Mouse (Mus musculus) cortical plate, adult 2 months (tissue): ENCODE results near the gene Gm44503. TPM values are rescaled to one million over a fixed set of nuclear protein-coding genes. Genes with fewer than 3 reads are reported as not detected.

Experiments
- H3K27ac ChIP-seq: fragments of 200-500 bp; 2 replicates; pipeline ENCODE4 v1.5.1; 2012; ENCODE audit warnings: low read length, control low read depth, inconsistent platforms; ENCODE audit not compliant: insufficient read depth
- H3K4me1 ChIP-seq: fragments of 200-500 bp; 2 replicates; pipeline ENCODE4 v1.6.1; 2011; ENCODE audit warnings: low read length; ENCODE audit not compliant: control insufficient read depth, insufficient read depth
- H3K4me3 ChIP-seq: fragments of 200-500 bp; 2 replicates; pipeline ENCODE4 v1.5.1; 2011; ENCODE audit warnings: mild to moderate bottlenecking, low read length, control low read depth; ENCODE audit not compliant: insufficient read depth
- CTCF ChIP-seq: fragments of 200-500 bp; IDR thresholded peaks from 2 replicates; pipeline ENCODE4 v1.5.1; 2011; ENCODE audit warnings: mild to moderate bottlenecking, control low read depth, low read length; ENCODE audit not compliant: insufficient read depth; ENCODE audit errors: extremely low read depth
- POLR2A ChIP-seq: fragments of 200-500 bp; IDR thresholded peaks from 2 replicates; pipeline ENCODE4 v1.6.1; 2011; ENCODE audit warnings: mild to moderate bottlenecking, low read length, control low read depth; ENCODE audit not compliant: insufficient read depth; ENCODE audit errors: extremely low read depth
- polyA plus RNA-seq: library from polyadenylated mRNA; depleted of rRNA; stranded (reverse); fragments of >200 nt; gene quantifications from 2 replicates; pipeline ENCODE4 v1.2.3, GENCODE M21; 2012

Gene Gm44503
- polyA plus RNA-seq, 1 experiment, result not detected

GRCm38 (mm10) chr9:72972435-72972834 lies 13.8 kb downstream of the Gm44503 start:
- no peak overlapping the region for H3K4me3 ChIP-seq
- peaks cover 2% of the 10 kb centered on the region for H3K4me1 ChIP-seq
- no peak for TF ChIP-seq CTCF
- TF ChIP-seq POLR2A, result no peak
- no peak overlapping the region for H3K27ac ChIP-seq

GRCm38 (mm10) chr9:72972984-72973383 lies 14.3 kb downstream of the Gm44503 start:
- TF ChIP-seq CTCF, result no peak
- no peak for TF ChIP-seq POLR2A
- no peak overlapping the region for H3K27ac ChIP-seq
- no peak overlapping the region for H3K4me3 ChIP-seq
- H3K4me1 ChIP-seq, result peaks cover 2% of the 10 kb centered on the region

GRCm38 (mm10) chr9:72974734-72975133 lies 16.1 kb downstream of the Gm44503 start:
- no peak for TF ChIP-seq CTCF
- no peak for TF ChIP-seq POLR2A

GRCm38 (mm10) chr9:72975242-72975641 lies 16.6 kb downstream of the Gm44503 start:
- Histone ChIP-seq H3K4me1 (no peaks in the 10 kb centered on the region), H3K27ac (no peak overlapping the region), H3K4me3 (no peak overlapping the region)
- no peak for TF ChIP-seq CTCF
- no peak for TF ChIP-seq POLR2A

More at GRCm38 (mm10) chr9:72974734-72975133, 16.1 kb downstream of the Gm44503 start:
- Histone ChIP-seq H3K4me1 (no peaks in the 10 kb centered on the region), H3K4me3 (no peak overlapping the region), H3K27ac (no peak overlapping the region)

GRCm38 (mm10) chr9:72983066-72983465 lies 24.4 kb downstream of the Gm44503 start:
- no peak overlapping the region for H3K4me3 ChIP-seq
- TF ChIP-seq CTCF, result no peak
- no peak for TF ChIP-seq POLR2A

GRCm38 (mm10) chr9:72985250-72986220 lies 26.9 kb downstream of the Gm44503 start, which contains the start of the genes Ccpg1os and Ccpg1:
Gene Ccpg1os, minus strand, starts transcription at chr9:72985382.
Gene Ccpg1, plus strand, starts transcription at chr9:72985429.
- Histone ChIP-seq H3K27ac (peak within 1 kb of the TSS; percentile 66), H3K4me3 (peak within 1 kb of the TSS; percentile 70), H3K4me1 (peaks cover 4% of the 10 kb centered on the region; the same call in 1 of the 2 replicates)
- no peak for TF ChIP-seq CTCF
- peak; percentile 79 for TF ChIP-seq POLR2A

More at GRCm38 (mm10) chr9:72983066-72983465, 24.4 kb downstream of the Gm44503 start:
- H3K27ac ChIP-seq, result no peak overlapping the region
- peaks cover 1% of the 10 kb centered on the region; the same call in 1 of the 2 replicates for H3K4me1 ChIP-seq

- no peak for TF ChIP-seq CTCF
- no peak for TF ChIP-seq POLR2A
- no peak overlapping the region for H3K4me3 ChIP-seq
- no peak overlapping the region for H3K27ac ChIP-seq
- peaks cover 4% of the 10 kb centered on the region; the same call in 1 of the 2 replicates for H3K4me1 ChIP-seq
Measured at GRCm38 (mm10) chr9:72987703-72988102, 29.1 kb downstream of the Gm44503 start.

- Histone ChIP-seq H3K27ac (no peak overlapping the region), H3K4me3 (no peak overlapping the region), H3K4me1 (peaks cover 4% of the 10 kb centered on the region; the same call in 1 of the 2 replicates)
- TF ChIP-seq POLR2A (no peak), CTCF (no peak)
Measured at GRCm38 (mm10) chr9:72988706-72989105, 30.1 kb downstream of the Gm44503 start.

- H3K4me1 ChIP-seq, result peaks cover 4% of the 10 kb centered on the region; the same call in 1 of the 2 replicates
- H3K4me3 ChIP-seq, result no peak overlapping the region
- no peak for TF ChIP-seq POLR2A
- no peak for TF ChIP-seq CTCF
- H3K27ac ChIP-seq, result no peak overlapping the region
Measured at GRCm38 (mm10) chr9:72991420-72991819, 32.8 kb downstream of the Gm44503 start.
